Mouse (Mus musculus) common myeloid progenitor, adult 5-6 weeks (primary cell): ENCODE measurements around the gene Dab2. TPM values are rescaled to one million over a fixed set of nuclear protein-coding genes. Genes with fewer than 3 reads are reported as not detected.

ENCODE experiments used
- ATAC-seq: replicated peaks from 2 replicates; pipeline ENCODE4 v1.8.0; 2016; ENCODE audit warnings: low read depth, mild to moderate bottlenecking, moderate TSS enrichment, inconsistent platforms; ENCODE audit not compliant: poor library complexity, severe bottlenecking
- total RNA-seq: library from RNA; stranded (forward); fragments of 200-1000, 187-1606 nt; gene quantifications from 2 replicates; pipeline ENCODE4 v1.2.3, GENCODE M21; 2017

Dab2 gene
- total RNA-seq, 1 experiment from 2014 or later = 0.59 TPM

GRCm38 (mm10) chr15:6446181-6446580 is 146.6 kb downstream of the Dab2 start:
- ATAC-seq = no peak

- ATAC-seq = no peak
These were observed 149.3 kb downstream of the Dab2 start for GRCm38 (mm10) chr15:6448892-6449291.

DNA sequence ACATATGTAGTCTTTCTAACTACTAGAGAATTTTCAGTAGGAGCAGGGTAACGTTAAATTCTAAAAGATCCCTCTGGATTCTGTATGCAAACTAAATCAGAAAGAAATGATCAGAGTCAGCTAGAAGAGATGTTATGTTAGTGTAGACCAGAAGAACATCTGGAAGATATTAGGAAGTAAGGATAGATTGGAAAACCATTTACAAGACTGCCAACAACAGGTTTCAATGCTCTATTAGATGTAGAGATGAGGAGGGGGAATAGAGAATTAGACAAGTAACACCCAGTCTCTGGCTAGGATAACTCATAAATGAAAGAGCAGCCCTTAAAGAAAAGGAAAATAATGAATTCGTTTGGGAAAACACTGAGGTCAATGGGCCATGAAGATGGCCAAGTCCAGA is 154.9 kb downstream of the Dab2 start:
- ATAC-seq = no peak

DNA sequence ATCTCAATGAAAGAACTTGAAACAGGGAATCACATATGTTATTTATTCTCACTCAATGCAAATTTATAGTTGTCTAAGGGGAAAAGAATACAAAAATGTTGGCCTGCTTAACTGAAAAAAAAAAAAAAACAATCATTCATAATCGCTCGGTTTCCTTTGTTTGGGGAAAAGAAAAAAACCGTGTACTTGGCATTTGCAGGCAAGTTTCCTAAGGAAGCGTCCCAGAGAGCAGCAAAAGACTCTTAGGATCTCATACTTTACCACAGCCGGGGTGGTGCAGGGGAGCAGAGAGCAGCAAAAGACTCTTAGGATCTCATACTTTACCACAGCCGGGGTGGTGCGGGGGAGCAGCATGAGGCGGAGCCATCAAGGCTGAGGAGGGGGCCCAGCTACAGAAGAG is 161.8 kb downstream of the Dab2 start:
- no peak for ATAC-seq

- no peak for ATAC-seq
These were observed 163.9 kb downstream of the Dab2 start for GRCm38 (mm10) chr15:6463361-6463923.

GRCm38 (mm10) chr15:6466995-6467394 is 167.4 kb downstream of the Dab2 start:
- ATAC-seq = no peak

DNA sequence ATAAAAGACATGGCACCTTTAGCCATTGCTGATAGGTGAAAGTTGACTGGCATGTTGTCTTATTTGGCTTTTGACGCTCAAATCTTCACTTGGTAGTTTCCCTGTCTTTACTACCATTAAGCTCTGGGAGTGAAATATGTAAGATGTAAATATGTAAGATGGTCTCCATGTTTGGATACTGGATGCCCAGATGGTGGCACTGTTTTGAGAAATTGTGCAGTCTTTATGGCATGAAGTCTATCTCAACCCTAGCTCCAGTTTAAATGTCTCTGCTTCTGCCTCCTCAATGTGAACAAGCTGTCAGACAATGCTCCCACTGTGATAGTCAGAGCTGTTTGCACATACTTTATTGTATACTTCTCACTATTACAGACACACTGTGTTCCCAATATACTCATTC is 169.3 kb downstream of the Dab2 start:
- ATAC-seq = 0 out of 2 replicates have a peak, but pooled peaks have one; percentile 32

DNA sequence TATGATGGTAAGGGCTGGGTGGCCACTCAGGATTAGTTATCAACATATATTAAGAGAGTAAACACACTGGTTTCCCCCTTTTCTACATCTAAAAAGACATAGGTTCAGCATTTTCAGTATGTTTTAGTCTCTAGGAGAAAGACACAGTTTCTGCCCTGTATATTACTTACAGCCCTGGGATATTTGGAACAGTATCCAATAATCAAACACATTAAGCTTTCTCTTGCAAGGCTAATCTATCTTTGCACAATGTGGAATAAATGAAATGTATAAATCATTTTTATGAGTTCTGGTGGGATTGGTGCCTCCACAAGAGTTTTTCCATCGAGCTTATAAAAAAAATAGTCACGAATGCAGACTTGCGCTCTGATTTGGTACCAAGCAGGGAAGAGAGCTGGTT is 169.8 kb downstream of the Dab2 start:
- no peak for ATAC-seq

GRCm38 (mm10) chr15:6483561-6483960 is 184.0 kb downstream of the Dab2 start:
- ATAC-seq = no peak

Other genes with a start within 250 kb of the Dab2 start
- not detected in 2 replicates for gene C9, start 145.5 kb downstream of the Dab2 start, total RNA-seq
- gene Fyb, start 223.1 kb downstream of the Dab2 start, total RNA-seq = 40.5 and 132 TPM in 2 replicates